Mouse (Mus musculus) midbrain, embryonic 15.5 days (tissue): ENCODE measurements around the gene Krt7. TPM values are rescaled to one million over a fixed set of nuclear protein-coding genes. Genes with fewer than 3 reads are reported as not detected.

Experiments
- ATAC-seq: fragments of 200-750 bp; cut with Nextera tagmentation; replicated peaks from 2 replicates; pipeline ENCODE4 v1.8.0; 2017; ENCODE audit warnings: moderate TSS enrichment
- H3K27ac ChIP-seq: fragments of 300-500 bp; sonication (generic); 2 replicates; pipeline ENCODE4 v1.5.1; 2015; ENCODE audit warnings: mild to moderate bottlenecking, inconsistent platforms
- H3K27me3 ChIP-seq: fragments of 300-500 bp; sonication (generic); replicated peaks from 2 replicates; pipeline ENCODE4 v1.6.1; 2015; ENCODE audit warnings: inconsistent platforms
- H3K36me3 ChIP-seq: fragments of 300-500 bp; sonication (generic); replicated peaks from 2 replicates; pipeline ENCODE4 v1.6.1; 2015; ENCODE audit warnings: inconsistent platforms
- H3K4me1 ChIP-seq: fragments of 300-500 bp; sonication (generic); 2 replicates; pipeline ENCODE4 v1.6.1; 2015; ENCODE audit warnings: inconsistent platforms
- H3K4me2 ChIP-seq: fragments of 300-500 bp; sonication (generic); 2 replicates; pipeline ENCODE4 v1.6.1; 2015; ENCODE audit warnings: inconsistent platforms, mild to moderate bottlenecking, moderate library complexity
- H3K4me3 ChIP-seq: fragments of 300-500 bp; sonication (generic); 2 replicates; pipeline ENCODE4 v1.5.1; 2015; ENCODE audit warnings: mild to moderate bottlenecking, inconsistent platforms
- H3K9ac ChIP-seq: fragments of 300-500 bp; sonication (generic); 2 replicates; pipeline ENCODE4 v1.6.1; 2015; ENCODE audit warnings: mild to moderate bottlenecking, inconsistent platforms
- H3K9me3 ChIP-seq: fragments of 300-500 bp; sonication (generic); 2 replicates; pipeline ENCODE4 v1.6.1; 2016; ENCODE audit warnings: inconsistent platforms
- WGBS: fragments of 180-500 bp; shearing (Covaris S2); methylation state at CpG from one replicate; pipeline ENCODE4 v1.1.7; 2015; ENCODE audit warnings: mixed read lengths; 5-methylcytosine and 5-hydroxymethylcytosine counted together
- polyA plus RNA-seq: library from polyadenylated mRNA; unstranded; fragments of >200 nt; fragmentation: Nextera tagmentation; extraction: Ambion mirVana; gene quantifications from 2 replicates; pipeline ENCODE4 v1.2.1, GENCODE M21; 2015

Gene Krt7
- polyA plus RNA-seq, 1 experiment from 2014 or later, result 0.62 TPM

DNA sequence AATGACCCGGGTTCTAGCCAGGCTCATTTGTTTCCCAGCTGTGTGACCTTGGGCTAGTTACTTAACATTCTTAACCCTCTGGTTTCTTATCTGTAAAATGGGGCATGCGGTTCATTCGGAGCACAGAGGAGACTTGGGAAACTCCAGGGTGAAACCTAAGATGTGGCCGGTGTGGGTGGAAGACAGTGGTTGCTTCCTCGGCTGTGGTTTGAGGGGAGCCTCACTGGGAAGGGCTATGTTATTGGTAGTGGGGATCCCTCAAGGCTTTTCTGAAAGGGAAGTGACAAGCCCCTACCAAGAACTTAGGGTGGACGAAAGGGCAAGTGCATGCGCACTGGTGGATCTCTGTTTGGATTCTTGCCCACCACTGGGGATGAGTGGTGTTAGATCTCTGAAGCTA, 26.2 kb upstream of the Krt7 start:
- Histone ChIP-seq H3K36me3 (no peaks in the 10 kb centered on the region), H3K9ac (no peak overlapping the region), H3K9me3 (no peaks in the 10 kb centered on the region), H3K4me3 (no peak overlapping the region), H3K4me2 (no peak overlapping the region), H3K4me1 (no peaks in the 10 kb centered on the region), H3K27ac (no peak overlapping the region), H3K27me3 (no peaks in the 10 kb centered on the region)
- WGBS, result 89% methylated on average over 7 of the region's 7 CpGs
- no peak for ATAC-seq

DNA sequence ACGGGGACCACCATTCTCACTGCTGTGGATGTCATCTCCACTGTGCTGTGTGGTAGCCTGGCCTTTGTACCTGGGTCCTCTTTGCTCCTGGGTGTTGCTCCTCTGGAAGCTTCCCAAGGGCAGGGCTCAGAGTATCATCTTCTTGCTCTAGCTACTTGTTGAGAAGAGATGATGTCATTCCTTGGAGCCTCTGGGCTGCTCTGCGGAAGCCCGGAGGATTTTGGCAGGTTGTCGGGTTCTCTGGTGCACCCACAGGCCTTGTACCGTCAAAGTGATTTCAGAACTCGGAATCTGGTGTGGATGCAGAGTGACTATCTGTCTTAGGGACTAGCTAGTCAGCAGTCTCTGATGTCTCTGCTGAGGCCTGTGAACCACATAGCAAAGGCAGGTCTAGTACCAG, 25.8 kb upstream of the Krt7 start:
- Histone ChIP-seq H3K9me3 (no peaks in the 10 kb centered on the region), H3K36me3 (no peaks in the 10 kb centered on the region), H3K9ac (no peak overlapping the region), H3K4me3 (no peak overlapping the region), H3K4me1 (no peaks in the 10 kb centered on the region), H3K27me3 (no peaks in the 10 kb centered on the region), H3K4me2 (no peak overlapping the region), H3K27ac (no peak overlapping the region)
- 90% methylated on average over 6 of the region's 6 CpGs for WGBS
- ATAC-seq, result no peak

GRCm38 (mm10) chr15:101387176-101387575, 23.7 kb upstream of the Krt7 start:
- no peak for ATAC-seq
- WGBS, result 56% methylated on average over 3 of the region's 3 CpGs

GRCm38 (mm10) chr15:101388034-101388541, 22.8 kb upstream of the Krt7 start:
- Histone ChIP-seq H3K4me2 (no peak overlapping the region), H3K9ac (no peak overlapping the region), H3K36me3 (no peaks in the 10 kb centered on the region), H3K27ac (no peak overlapping the region), H3K4me1 (no peaks in the 10 kb centered on the region), H3K27me3 (no peaks in the 10 kb centered on the region), H3K4me3 (no peak overlapping the region), H3K9me3 (no peaks in the 10 kb centered on the region)
- WGBS, result 63% methylated on average over 5 of the region's 5 CpGs
- ATAC-seq, result no peak

More at GRCm38 (mm10) chr15:101387176-101387575, 23.7 kb upstream of the Krt7 start:
- Histone ChIP-seq H3K4me2 (no peak overlapping the region), H3K9ac (no peak overlapping the region), H3K4me3 (no peak overlapping the region), H3K9me3 (no peaks in the 10 kb centered on the region), H3K27ac (no peak overlapping the region), H3K27me3 (no peaks in the 10 kb centered on the region), H3K4me1 (no peaks in the 10 kb centered on the region), H3K36me3 (no peaks in the 10 kb centered on the region)

DNA sequence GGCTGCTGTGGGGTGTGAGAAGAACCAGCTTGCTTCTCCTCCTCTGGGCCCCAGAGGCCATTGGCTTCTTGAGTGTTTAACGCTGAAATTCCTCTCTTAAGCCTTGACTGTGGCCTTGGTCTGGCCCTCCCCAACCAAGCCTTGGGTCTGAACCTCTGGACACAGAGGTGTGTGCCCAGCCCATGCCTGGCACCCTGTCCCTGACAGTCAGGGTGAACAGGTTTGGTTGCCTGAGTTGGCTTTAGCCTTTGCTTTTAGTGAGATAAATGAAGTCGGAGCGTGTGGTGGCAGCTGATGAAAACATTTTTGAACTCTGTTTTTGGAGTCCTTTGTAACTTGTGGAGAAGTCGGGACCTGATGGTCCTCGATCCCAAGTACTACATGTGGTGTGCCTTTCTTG, 20.6 kb upstream of the Krt7 start:
- Histone ChIP-seq H3K36me3 (no peaks in the 10 kb centered on the region), H3K4me1 (no peaks in the 10 kb centered on the region), H3K27me3 (no peaks in the 10 kb centered on the region), H3K9ac (no peak overlapping the region), H3K9me3 (no peaks in the 10 kb centered on the region), H3K4me3 (no peak overlapping the region), H3K27ac (no peak overlapping the region), H3K4me2 (no peak overlapping the region)
- WGBS, result 90% methylated on average over 5 of the region's 5 CpGs
- no peak for ATAC-seq

DNA sequence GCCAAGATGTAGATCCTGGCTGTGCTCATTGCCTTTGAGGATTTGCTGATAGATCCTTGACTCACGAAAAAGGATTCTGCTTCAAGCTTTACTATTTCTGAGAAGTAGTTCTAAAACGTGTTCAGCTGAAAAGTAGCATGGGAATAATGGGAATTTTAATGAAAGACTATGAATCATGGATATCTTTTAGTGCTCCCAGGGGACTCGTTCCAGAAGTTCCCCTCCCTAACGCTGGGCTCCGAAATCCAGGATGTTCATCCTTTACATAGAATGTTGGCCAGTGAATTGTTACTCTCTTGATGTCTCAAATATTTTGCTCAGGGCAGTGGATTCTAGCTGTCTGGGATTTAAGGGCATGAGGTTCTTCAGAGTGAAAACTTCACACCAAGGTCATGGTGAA, 18.6 kb upstream of the Krt7 start:
- no peak overlapping the region for H3K4me2 ChIP-seq
- H3K9ac ChIP-seq, result no peak overlapping the region
- 84% methylated on average over 5 of the region's 5 CpGs for WGBS
- H3K4me3 ChIP-seq, result no peak overlapping the region
- H3K9me3 ChIP-seq, result no peaks in the 10 kb centered on the region
- no peaks in the 10 kb centered on the region for H3K4me1 ChIP-seq
- no peaks in the 10 kb centered on the region for H3K36me3 ChIP-seq
- H3K27me3 ChIP-seq, result no peaks in the 10 kb centered on the region
- no peak for ATAC-seq
- H3K27ac ChIP-seq, result no peak overlapping the region

DNA sequence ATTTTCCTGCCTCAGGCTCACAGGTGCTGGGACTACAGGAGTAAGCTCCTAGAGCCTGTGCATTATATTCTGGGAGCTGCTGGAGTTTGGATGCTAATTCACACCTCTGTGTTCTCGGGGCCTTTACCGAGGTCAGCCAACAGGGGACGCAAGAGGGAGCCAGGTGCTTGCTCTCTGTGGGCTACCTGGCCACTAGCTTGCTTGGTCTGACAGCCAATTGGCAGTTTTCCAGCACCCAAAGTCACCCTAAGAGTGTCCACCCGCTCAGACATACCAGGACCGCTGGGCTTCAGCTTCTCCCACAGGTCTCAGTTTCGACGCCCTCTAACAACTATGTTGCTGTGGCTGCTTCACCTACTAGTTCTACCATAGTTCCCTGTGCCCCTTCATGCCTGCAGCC, 15.9 kb upstream of the Krt7 start:
- WGBS, result 63% methylated on average over 7 of the region's 7 CpGs

GRCm38 (mm10) chr15:101396466-101396865, 14.4 kb upstream of the Krt7 start:
- Histone ChIP-seq H3K4me2 (no peak overlapping the region), H3K27me3 (no peaks in the 10 kb centered on the region), H3K4me1 (no peaks in the 10 kb centered on the region), H3K27ac (no peak overlapping the region), H3K9me3 (no peaks in the 10 kb centered on the region), H3K4me3 (no peak overlapping the region), H3K9ac (no peak overlapping the region), H3K36me3 (no peaks in the 10 kb centered on the region)
- no peak for ATAC-seq
- 80% methylated on average over 7 of the region's 7 CpGs for WGBS

More for the DNA sequence above, 15.9 kb upstream of the Krt7 start:
- no peaks in the 10 kb centered on the region for H3K4me1 ChIP-seq
- H3K9ac ChIP-seq, result no peak overlapping the region
- no peak for ATAC-seq
- H3K36me3 ChIP-seq, result no peaks in the 10 kb centered on the region
- H3K4me2 ChIP-seq, result no peak overlapping the region
- no peaks in the 10 kb centered on the region for H3K27me3 ChIP-seq
- H3K9me3 ChIP-seq, result no peaks in the 10 kb centered on the region
- H3K27ac ChIP-seq, result no peak overlapping the region
- H3K4me3 ChIP-seq, result no peak overlapping the region

DNA sequence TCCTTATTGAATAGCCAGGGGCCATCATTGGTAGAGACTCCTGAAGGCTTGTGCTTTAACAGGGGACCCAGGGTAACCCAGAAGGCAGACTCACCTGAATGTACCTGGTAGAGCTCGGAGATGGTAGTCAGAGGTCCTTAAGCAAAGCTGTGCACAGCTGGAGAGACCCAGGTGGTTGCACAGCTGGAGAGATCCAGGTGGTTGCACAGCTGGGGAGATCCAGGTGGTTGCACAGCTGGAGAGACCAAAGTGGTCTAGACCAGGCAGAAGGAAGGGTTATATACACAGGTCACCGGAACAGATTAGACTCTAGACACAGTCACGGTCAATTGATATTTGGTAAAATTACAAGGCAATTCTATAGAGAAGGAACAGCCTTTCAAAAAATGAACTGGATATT, 13.9 kb upstream of the Krt7 start:
- Histone ChIP-seq H3K4me3 (no peak overlapping the region), H3K4me1 (no peaks in the 10 kb centered on the region), H3K9me3 (no peaks in the 10 kb centered on the region), H3K36me3 (no peaks in the 10 kb centered on the region), H3K27me3 (no peaks in the 10 kb centered on the region), H3K9ac (no peak overlapping the region), H3K27ac (no peak overlapping the region), H3K4me2 (no peak overlapping the region)
- ATAC-seq, result no peak
- 89% methylated on average over 3 of the region's 3 CpGs for WGBS

GRCm38 (mm10) chr15:101397683-101398082, 13.2 kb upstream of the Krt7 start:
- WGBS, result 90% methylated on average over 2 of the region's 2 CpGs
- H3K27me3 ChIP-seq, result no peaks in the 10 kb centered on the region
- H3K9me3 ChIP-seq, result no peaks in the 10 kb centered on the region
- no peak overlapping the region for H3K9ac ChIP-seq
- no peaks in the 10 kb centered on the region for H3K4me1 ChIP-seq
- H3K4me3 ChIP-seq, result no peak overlapping the region
- H3K4me2 ChIP-seq, result no peak overlapping the region
- ATAC-seq, result no peak
- no peak overlapping the region for H3K27ac ChIP-seq
- no peaks in the 10 kb centered on the region for H3K36me3 ChIP-seq

DNA sequence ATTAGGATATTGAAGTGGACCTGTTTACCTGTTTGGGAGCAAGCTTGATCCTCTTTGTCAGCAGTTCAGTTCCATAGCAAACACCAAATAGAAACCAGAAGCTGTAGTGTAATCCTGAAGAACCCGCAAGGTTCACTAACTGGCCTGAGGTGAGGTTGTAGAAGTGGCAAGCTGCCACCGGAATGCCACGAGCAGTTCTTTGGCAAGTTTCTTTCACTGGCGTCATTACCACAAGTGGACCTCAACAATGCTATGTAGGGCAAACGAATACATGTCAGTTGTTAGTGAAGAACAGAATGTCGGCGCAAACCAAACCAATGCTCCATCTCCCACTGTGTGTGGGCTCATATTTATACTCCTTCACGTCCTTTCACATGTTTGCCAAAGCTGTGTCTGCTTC, 12.6 kb upstream of the Krt7 start:
- 85% methylated on average over 8 of the region's 8 CpGs for WGBS
- no peak overlapping the region for H3K4me3 ChIP-seq
- H3K9me3 ChIP-seq, result no peaks in the 10 kb centered on the region
- H3K27ac ChIP-seq, result no peak overlapping the region
- ATAC-seq, result no peak
- H3K4me2 ChIP-seq, result no peak overlapping the region
- H3K27me3 ChIP-seq, result no peaks in the 10 kb centered on the region
- no peaks in the 10 kb centered on the region for H3K4me1 ChIP-seq
- no peaks in the 10 kb centered on the region for H3K36me3 ChIP-seq
- H3K9ac ChIP-seq, result no peak overlapping the region

DNA sequence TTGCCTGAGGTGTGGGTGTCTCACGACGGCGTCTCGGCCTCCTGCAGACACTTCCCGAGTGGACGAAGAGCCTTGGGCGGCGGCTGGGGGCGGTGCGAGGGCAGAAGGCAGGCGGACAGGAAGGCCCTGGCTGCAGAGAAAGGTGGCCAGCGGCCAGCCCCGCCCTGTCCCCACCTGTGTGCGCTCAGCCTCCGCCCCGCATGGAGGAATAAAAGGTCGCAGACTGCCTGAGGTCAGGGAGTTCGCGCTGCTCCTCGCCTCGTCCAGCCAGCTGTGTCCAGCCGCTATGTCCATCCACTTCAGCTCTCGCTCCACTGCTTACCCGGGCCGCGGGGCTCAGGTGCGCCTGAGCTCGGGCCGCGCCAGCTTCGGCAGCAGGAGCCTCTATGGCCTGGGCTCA, 1.3 kb downstream of the Krt7 start:
- H3K4me1 ChIP-seq, result peaks cover 3% of the 10 kb centered on the region; the same call in 1 of the 2 replicates
- H3K9me3 ChIP-seq, result no peaks in the 10 kb centered on the region
- no peak overlapping the region for H3K4me2 ChIP-seq
- H3K4me3 ChIP-seq, result no peak overlapping the region
- no peak overlapping the region for H3K9ac ChIP-seq
- ATAC-seq, result no peak
- H3K27ac ChIP-seq, result no peak overlapping the region
- WGBS, result 33% methylated on average over 31 of the region's 31 CpGs
- H3K36me3 ChIP-seq, result no peaks in the 10 kb centered on the region
- H3K27me3 ChIP-seq, result peaks cover 10% of the 10 kb centered on the region

DNA sequence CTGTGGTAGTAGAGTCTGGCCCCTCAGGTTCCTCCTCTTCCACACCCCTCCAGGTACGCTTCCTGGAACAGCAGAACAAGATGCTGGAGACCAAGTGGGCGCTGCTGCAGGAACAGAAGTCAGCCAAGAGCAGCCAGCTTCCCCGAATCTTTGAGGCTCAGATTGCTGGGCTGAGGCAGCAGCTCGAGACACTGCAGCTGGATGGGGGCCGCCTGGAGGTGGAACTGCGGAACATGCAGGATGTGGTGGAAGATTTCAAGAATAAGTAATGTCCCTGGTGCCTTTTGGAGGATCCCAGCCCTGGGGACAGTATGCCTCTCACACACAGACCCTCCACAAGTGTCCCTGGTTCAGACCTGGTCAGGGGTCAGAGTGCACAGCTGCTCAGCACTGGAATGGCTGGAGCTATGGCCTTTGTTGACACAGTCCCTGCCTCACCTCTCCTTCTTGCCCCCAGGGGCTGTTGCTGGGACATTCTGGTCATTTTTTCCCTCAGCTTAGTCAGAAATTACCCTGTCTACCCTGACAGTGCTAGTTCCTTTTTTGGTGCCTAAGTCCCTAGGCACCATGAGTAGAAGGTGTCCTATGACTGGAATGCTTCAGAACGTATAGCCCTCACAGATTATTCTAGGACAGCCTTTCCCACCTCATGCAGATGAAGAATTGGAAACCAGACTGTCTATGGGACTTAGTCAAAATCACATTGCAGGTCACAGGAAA, 3.2 kb downstream of the Krt7 start:
- Histone ChIP-seq H3K27ac (no peak overlapping the region), H3K4me1 (peaks cover 3% of the 10 kb centered on the region; the same call in 1 of the 2 replicates)
- WGBS, result 51% methylated on average over 7 of the region's 7 CpGs

More for the DNA sequence above, 3.2 kb downstream of the Krt7 start:
- no peak overlapping the region for H3K4me2 ChIP-seq
- peaks cover 10% of the 10 kb centered on the region for H3K27me3 ChIP-seq
- H3K9ac ChIP-seq, result no peak overlapping the region
- no peaks in the 10 kb centered on the region for H3K9me3 ChIP-seq
- no peak overlapping the region for H3K4me3 ChIP-seq
- no peaks in the 10 kb centered on the region for H3K36me3 ChIP-seq
- no peak for ATAC-seq
